Mouse (Mus musculus) MEL (cell line): ENCODE results near the gene Siae. TPM values are rescaled to one million over a fixed set of nuclear protein-coding genes. Genes with fewer than 3 reads are reported as not detected.

Source experiments
- DNase-seq: peaks from one replicate; pipeline ENCODE4 v3.0.0; 2011; ENCODE audit warnings: low read depth, low spot score
- H3K27ac ChIP-seq: 2 replicates; pipeline ENCODE4 v1.5.1; 2012; ENCODE audit warnings: low read depth, mild to moderate bottlenecking, control low read depth, low read length, moderate library complexity; ENCODE audit not compliant: control insufficient read depth
- H3K27me3 ChIP-seq, 2 experiments: fragments of 150-350 bp in 1 of 2; sonication (generic) in 1 of 2; 2 replicates each; pipeline ENCODE4 v1.6.1; 2012; ENCODE audit warnings: low read length in 2 of 2, mild to moderate bottlenecking in 2 of 2, improper control_type of control experiment in 1 of 2, moderate library complexity in 1 of 2; ENCODE audit not compliant: insufficient read depth in 2 of 2, control insufficient read depth in 1 of 2
- H3K36me3 ChIP-seq, 2 experiments: 2 replicates each; pipeline ENCODE4 v1.6.1; 2012 to 2014; ENCODE audit warnings: low read length in 2 of 2, improper control_type of control experiment in 1 of 2, inconsistent platforms in 1 of 2, mild to moderate bottlenecking in 1 of 2; ENCODE audit not compliant: insufficient read depth in 2 of 2, control insufficient read depth in 1 of 2
- H3K4me1 ChIP-seq, 2 experiments: fragments of 150-350 bp in 1 of 2; sonication (generic) in 1 of 2; 2 replicates each; pipeline ENCODE4 v1.6.1; 2012; ENCODE audit warnings: low read length in 2 of 2, improper control_type of control experiment in 1 of 2, mild to moderate bottlenecking in 1 of 2; ENCODE audit not compliant: insufficient read depth in 2 of 2, control insufficient read depth in 1 of 2
- H3K4me3 ChIP-seq, 2 experiments: fragments of 150-350 bp in 1 of 2; sonication (generic) in 1 of 2; 2 replicates each; pipeline ENCODE4 v1.5.1; 2012; ENCODE audit warnings: low read depth in 2 of 2, low read length in 2 of 2, mild to moderate bottlenecking in 2 of 2, moderate library complexity in 2 of 2, control low read depth in 1 of 2, improper control_type of control experiment in 1 of 2; ENCODE audit not compliant: control insufficient read depth in 1 of 2, insufficient read depth in 1 of 2
- H3K79me2 ChIP-seq: 2 replicates; pipeline ENCODE4 v1.6.1; 2012; ENCODE audit warnings: mild to moderate bottlenecking, low read length, moderate library complexity; ENCODE audit not compliant: control insufficient read depth, poor library complexity, insufficient read depth
- H3K9ac ChIP-seq: 2 replicates; pipeline ENCODE4 v1.6.1; 2012; ENCODE audit warnings: low read depth, mild to moderate bottlenecking, control low read depth, low read length, moderate library complexity; ENCODE audit not compliant: control insufficient read depth, poor library complexity, severe bottlenecking
- H3K9me3 ChIP-seq: fragments of 150-350 bp; sonication (generic); replicated peaks from 2 replicates; pipeline ENCODE4 v1.6.1; 2012; ENCODE audit warnings: mild to moderate bottlenecking, low read length, improper control_type of control experiment, moderate library complexity; ENCODE audit not compliant: insufficient read depth
- BHLHE40 ChIP-seq: IDR thresholded peaks from 2 replicates; pipeline ENCODE4 v1.6.1; 2012; ENCODE audit warnings: low read depth, mild to moderate bottlenecking, inconsistent platforms, low read length, improper control_type of control experiment, borderline replicate concordance
- CHD1 ChIP-seq: IDR thresholded peaks from 2 replicates; pipeline ENCODE4 v1.6.1; 2012; ENCODE audit warnings: low read depth, mild to moderate bottlenecking, inconsistent platforms, low read length, improper control_type of control experiment
- CHD2 ChIP-seq: IDR thresholded peaks from 2 replicates; pipeline ENCODE4 v1.6.1; 2011; ENCODE audit warnings: low read length, improper control_type of control experiment
- CTCF ChIP-seq, 3 experiments: IDR thresholded peaks in 2 of 3; conservative IDR thresholded peaks in 1 of 3; 2 replicates each; pipeline ENCODE4 v1.5.1; 2011 to 2012; ENCODE audit warnings: low read length in 3 of 3, low read depth in 2 of 3, mild to moderate bottlenecking in 2 of 3, improper control_type of control experiment in 1 of 3, inconsistent platforms in 1 of 3, mixed read lengths in 1 of 3, moderate library complexity in 1 of 3; ENCODE audit not compliant: control insufficient read depth in 1 of 3, insufficient read depth in 1 of 3, poor library complexity in 1 of 3, severe bottlenecking in 1 of 3
- E2F4 ChIP-seq: IDR thresholded peaks from 2 replicates; pipeline ENCODE4 v1.6.1; 2011; ENCODE audit warnings: low read depth, low read length, improper control_type of control experiment, borderline replicate concordance
- ELF1 ChIP-seq: IDR thresholded peaks from 2 replicates; pipeline ENCODE4 v1.6.1; 2014; ENCODE audit warnings: low read depth, mild to moderate bottlenecking, inconsistent platforms, low read length, improper control_type of control experiment, moderate library complexity
- EP300 ChIP-seq, 2 experiments: IDR thresholded peaks; 2 replicates each; pipeline ENCODE4 v1.6.1; 2011; ENCODE audit warnings: improper control_type of control experiment in 2 of 2, low read length in 2 of 2, low read depth in 1 of 2, mild to moderate bottlenecking in 1 of 2
- ETS1 ChIP-seq: IDR thresholded peaks from 2 replicates; pipeline ENCODE4 v1.6.1; 2012; ENCODE audit warnings: low read depth, mild to moderate bottlenecking, inconsistent platforms, low read length, improper control_type of control experiment, moderate library complexity
- GATA1 ChIP-seq: IDR thresholded peaks from 2 replicates; pipeline ENCODE4 v1.6.1; 2011; ENCODE audit warnings: low read depth, low read length, improper control_type of control experiment
- HCFC1 ChIP-seq: IDR thresholded peaks from 2 replicates; pipeline ENCODE4 v1.6.1; 2012; ENCODE audit warnings: low read depth, mild to moderate bottlenecking, inconsistent platforms, low read length, improper control_type of control experiment, moderate library complexity
- KAT2A ChIP-seq: conservative IDR thresholded peaks from 2 replicates; pipeline ENCODE4 v1.6.1; 2012; ENCODE audit warnings: low read depth, low read length, improper control_type of control experiment, inconsistent platforms
- MAFK ChIP-seq: IDR thresholded peaks from 2 replicates; pipeline ENCODE4 v1.6.1; 2011; ENCODE audit warnings: low read depth, mild to moderate bottlenecking, low read length, improper control_type of control experiment, borderline replicate concordance
- MAZ ChIP-seq: IDR thresholded peaks from 2 replicates; pipeline ENCODE4 v1.6.1; 2012; ENCODE audit warnings: low read depth, mild to moderate bottlenecking, inconsistent platforms, low read length, improper control_type of control experiment
- MXI1 ChIP-seq: IDR thresholded peaks from 2 replicates; pipeline ENCODE4 v1.6.1; 2011; ENCODE audit warnings: mild to moderate bottlenecking, low read depth, low read length, improper control_type of control experiment
- MYC ChIP-seq: IDR thresholded peaks from 2 replicates; pipeline ENCODE4 v1.6.1; 2011; ENCODE audit warnings: low read depth, mild to moderate bottlenecking, low read length, improper control_type of control experiment, moderate library complexity
- NRF1 ChIP-seq: IDR thresholded peaks from 2 replicates; pipeline ENCODE4 v1.6.1; 2014; ENCODE audit warnings: low read depth, mild to moderate bottlenecking, inconsistent platforms, low read length, improper control_type of control experiment, moderate library complexity; ENCODE audit not compliant: poor library complexity, insufficient read depth, severe bottlenecking
- POLR2A ChIP-seq, 2 experiments: IDR thresholded peaks; 2 replicates each; pipeline ENCODE4 v1.6.1; 2011 to 2012; ENCODE audit warnings: low read length in 2 of 2, mild to moderate bottlenecking in 2 of 2, control low read depth in 1 of 2, improper control_type of control experiment in 1 of 2, low read depth in 1 of 2, moderate library complexity in 1 of 2; ENCODE audit not compliant: control insufficient read depth in 1 of 2, insufficient read depth in 1 of 2, poor library complexity in 1 of 2
- RCOR1 ChIP-seq: IDR thresholded peaks from 2 replicates; pipeline ENCODE4 v1.6.1; 2012; ENCODE audit warnings: low read depth, mild to moderate bottlenecking, inconsistent platforms, low read length, improper control_type of control experiment
- SIN3A ChIP-seq: IDR thresholded peaks from 2 replicates; pipeline ENCODE4 v1.6.1; 2012; ENCODE audit warnings: low read length, improper control_type of control experiment, inconsistent platforms
- TAL1 ChIP-seq: IDR thresholded peaks from 2 replicates; pipeline ENCODE4 v1.6.1; 2012; ENCODE audit warnings: mild to moderate bottlenecking, inconsistent platforms, low read length, moderate library complexity, mixed read lengths
- TCF12 ChIP-seq: IDR thresholded peaks from 2 replicates; pipeline ENCODE4 v1.6.1; 2014; ENCODE audit warnings: low read depth, mild to moderate bottlenecking, inconsistent platforms, low read length, improper control_type of control experiment, moderate library complexity
- USF2 ChIP-seq, 2 experiments: IDR thresholded peaks; 2 replicates each; pipeline ENCODE4 v1.6.1; 2011 to 2012; ENCODE audit warnings: improper control_type of control experiment in 2 of 2, low read length in 2 of 2, borderline replicate concordance in 1 of 2, inconsistent platforms in 1 of 2, low read depth in 1 of 2, mild to moderate bottlenecking in 1 of 2; ENCODE audit not compliant: insufficient read depth in 1 of 2
- ZC3H11A ChIP-seq: IDR thresholded peaks from 2 replicates; pipeline ENCODE4 v1.6.1; 2012; ENCODE audit warnings: low read depth, mild to moderate bottlenecking, inconsistent platforms, low read length, improper control_type of control experiment
- ZKSCAN1 ChIP-seq: IDR thresholded peaks from 2 replicates; pipeline ENCODE4 v1.6.1; 2012; ENCODE audit warnings: low read depth, mild to moderate bottlenecking, inconsistent platforms, low read length, improper control_type of control experiment, moderate library complexity
- ZMIZ1 ChIP-seq: IDR thresholded peaks from 2 replicates; pipeline ENCODE4 v1.6.1; 2012; ENCODE audit warnings: low read depth, mild to moderate bottlenecking, inconsistent platforms, low read length, improper control_type of control experiment, moderate library complexity
- polyA plus RNA-seq, 2 experiments: library from polyadenylated mRNA; stranded (reverse) in 1 of 2; unstranded in 1 of 2; fragments of >175 nt in 1 of 2; fragments of >200 nt in 1 of 2; gene quantifications; 2 replicates each; pipeline versions ENCODE4 v1.2.1 to v1.2.4; 2012; ENCODE audit warnings: low replicate concordance in 2 of 2, low read depth in 1 of 2; ENCODE audit not compliant: insufficient read length in 2 of 2, insufficient read depth in 1 of 2, missing spikeins in 1 of 2
- total RNA-seq: library from RNA; depleted of rRNA; stranded (reverse); fragments of 300-350 nt; gene quantifications from 2 replicates; pipeline ENCODE4 v1.2.3, GENCODE M21; 2012

Gene Siae
- total and polyA plus RNA-seq, 3 experiments: 4.9 to 9.2 TPM; not detected in 1

GRCm38 (mm10) chr9:37605089-37605488 is 49.6 kb downstream of the Siae start:
- Histone ChIP-seq H3K4me3 (no peak overlapping the region), H3K9me3 (no peaks in the 10 kb centered on the region), H3K4me1 (peaks cover 14 to 20% of the 10 kb centered on the region in 2 experiments), H3K36me3 (peaks cover 0 to 19% of the 10 kb centered on the region in 2 experiments; a peak in 2 of 4 replicates), H3K9ac (no peak overlapping the region), H3K27ac (no peak overlapping the region), H3K27me3 (no peaks in the 10 kb centered on the region), H3K79me2 (no peaks in the 10 kb centered on the region)
- TF ChIP-seq CHD2: no peak
- TF ChIP-seq MXI1: no peak
- TF ChIP-seq USF2 (IDR thresholded peaks at IDR 0.05; ENCODE audit: borderline replicate concordance in 1 of 2, insufficient read depth in 1 of 2, low read depth in 1 of 2, low read length in 2 of 2): no peak
- no peak for TF ChIP-seq SIN3A
- no peak for TF ChIP-seq CHD1
- no peak for TF ChIP-seq ZMIZ1
- peak; percentile 57 to 72 for TF ChIP-seq EP300 (IDR thresholded peaks at IDR 0.05; ENCODE audit: low read depth in 1 of 2, low read length in 2 of 2)
- peak; percentile 52 for TF ChIP-seq GATA1
- TF ChIP-seq CTCF (IDR thresholded peaks at IDR 0.05 in 2 of 3, conservative IDR thresholded peaks at IDR 0.05 in 1 of 3; ENCODE audit: control insufficient read depth in 1 of 3, insufficient read depth in 1 of 3, low read depth in 2 of 3, low read length in 3 of 3, poor library complexity in 1 of 3, severe bottlenecking in 1 of 3): no peak
- no peak for TF ChIP-seq TAL1
- TF ChIP-seq POLR2A (IDR thresholded peaks at IDR 0.05; ENCODE audit: control insufficient read depth in 1 of 2, insufficient read depth in 1 of 2, low read depth in 1 of 2, low read length in 2 of 2, poor library complexity in 1 of 2): no peak
- no peak for TF ChIP-seq E2F4
- no peak for TF ChIP-seq NRF1
- no peak for TF ChIP-seq MAFK
- no peak for TF ChIP-seq MAZ
- no peak for TF ChIP-seq ZKSCAN1
- no peak for TF ChIP-seq ELF1
- TF ChIP-seq ZC3H11A: no peak
- TF ChIP-seq TCF12: peak; percentile 55; the same call in 1 of the 2 replicates
- TF ChIP-seq BHLHE40: no peak
- TF ChIP-seq HCFC1: no peak
- no peak for TF ChIP-seq RCOR1
- TF ChIP-seq ETS1: no peak
- no peak for TF ChIP-seq MYC
- no peak for TF ChIP-seq KAT2A
- DNase-seq: peak; percentile 25
